Mouse (Mus musculus) ES-E14 (cell line): Measurements from ENCODE around the gene Zbtb7a. TPM values are rescaled to one million over a fixed set of nuclear protein-coding genes. Genes with fewer than 3 reads are reported as not detected.

Experiments used
- DNase-seq: peaks from one replicate; pipeline ENCODE4 v3.0.0-alpha.2; 2013; ENCODE audit warnings: low read depth, low spot score
- H3K27ac ChIP-seq: 2 replicates; pipeline ENCODE4 v1.5.1; 2012; ENCODE audit warnings: low read depth, mild to moderate bottlenecking, low read length, moderate library complexity, mixed read lengths; ENCODE audit not compliant: poor library complexity, insufficient read depth, severe bottlenecking
- H3K36me3 ChIP-seq: 2 replicates; pipeline ENCODE4 v1.6.1; 2012; ENCODE audit warnings: mild to moderate bottlenecking, low read length, moderate library complexity, mixed read lengths; ENCODE audit not compliant: control insufficient read depth, poor library complexity, insufficient read depth, severe bottlenecking
- H3K4me1 ChIP-seq, 2 experiments: fragments of 150-350 bp in 1 of 2; sonication (generic) in 1 of 2; 2 replicates each; pipeline ENCODE4 v1.6.1; 2012; ENCODE audit warnings: low read length in 2 of 2, mild to moderate bottlenecking in 1 of 2, mixed read lengths in 1 of 2; ENCODE audit not compliant: control insufficient read depth in 2 of 2, insufficient read depth in 2 of 2, poor library complexity in 1 of 2
- H3K4me3 ChIP-seq, 2 experiments: fragments of 150-350 bp in 1 of 2; sonication (generic) in 1 of 2; 2 replicates each; pipeline ENCODE4 v1.5.1; 2012; ENCODE audit warnings: low read length in 2 of 2, low read depth in 1 of 2, mild to moderate bottlenecking in 1 of 2, mixed read lengths in 1 of 2; ENCODE audit not compliant: insufficient read depth in 1 of 2, poor library complexity in 1 of 2, severe bottlenecking in 1 of 2
- H3K9ac ChIP-seq: 2 replicates; pipeline ENCODE4 v1.6.1; 2012; ENCODE audit warnings: low read depth, mild to moderate bottlenecking, low read length, mixed read lengths; ENCODE audit not compliant: poor library complexity, insufficient read depth, severe bottlenecking
- H3K9me3 ChIP-seq: fragments of 150-350 bp; sonication (generic); 2 replicates; pipeline ENCODE4 v1.6.1; 2012; ENCODE audit warnings: low read depth, mild to moderate bottlenecking, low read length; ENCODE audit not compliant: control insufficient read depth, insufficient read depth
- CHD2 ChIP-seq: IDR thresholded peaks from 2 replicates; pipeline ENCODE4 v1.6.1; 2014; ENCODE audit warnings: mild to moderate bottlenecking, low read depth, low read length, inconsistent platforms
- HCFC1 ChIP-seq: IDR thresholded peaks from 2 replicates; pipeline ENCODE4 v1.6.1; 2012; ENCODE audit warnings: low read length, inconsistent platforms, borderline replicate concordance; ENCODE audit not compliant: insufficient read depth
- MAFK ChIP-seq: IDR thresholded peaks from 2 replicates; pipeline ENCODE4 v1.6.1; 2014; ENCODE audit warnings: mild to moderate bottlenecking, low read depth, low read length, inconsistent platforms; ENCODE audit not compliant: insufficient read depth
- ZC3H11A ChIP-seq: IDR thresholded peaks from 2 replicates; pipeline ENCODE4 v1.6.1; 2012; ENCODE audit warnings: low read depth, mild to moderate bottlenecking, inconsistent platforms, low read length, borderline replicate concordance
- ZNF384 ChIP-seq: IDR thresholded peaks from 2 replicates; pipeline ENCODE4 v1.6.1; 2012; ENCODE audit warnings: low read depth, low read length, inconsistent platforms
- in situ Hi-C, 2 experiments: fragments of 600-800 bp; cut with MboI; formaldehyde crosslinking; loops; one replicate each; pipeline ENCODE4 v1.15.1; 2025; ENCODE audit warnings: low sequenced_read_pairs in 2 of 2, inconsistent platforms in 1 of 2; ENCODE audit not compliant: unreplicated experiment in 2 of 2
- total RNA-seq: library from RNA; depleted of rRNA; stranded (reverse); fragments of 300-350 nt; gene quantifications from 2 replicates; pipeline ENCODE4 v1.2.3, GENCODE M21; 2012

Gene Zbtb7a
- total RNA-seq, 1 experiment: 15.7 TPM

- TF ChIP-seq HCFC1 (no peak), ZNF384 (no peak), MAFK (no peak), CHD2 (no peak), ZC3H11A (no peak)
- H3K4me3 ChIP-seq: no peak overlapping the region; a peak in 1 of 4 replicates
- peaks cover 3 to 17% of the 10 kb centered on the region in 2 experiments; a peak in 1 of 4 replicates for H3K4me1 ChIP-seq
- H3K27ac ChIP-seq: no peak overlapping the region
- DNase-seq: no peak
- in situ Hi-C loops: no loop called here
- no peaks in the 10 kb centered on the region for H3K9me3 ChIP-seq
- no peak overlapping the region for H3K9ac ChIP-seq
- no peaks in the 10 kb centered on the region for H3K36me3 ChIP-seq
These were observed 42.4 kb upstream of the Zbtb7a start for GRCm38 (mm10) chr10:81092465-81093250.

- no peaks in the 10 kb centered on the region for H3K36me3 ChIP-seq
- TF ChIP-seq CHD2: 0 out of 2 replicates have a peak, but pooled peaks have one; percentile 23
- peak; percentile 98 for TF ChIP-seq MAFK
- TF ChIP-seq ZC3H11A: no peak
- DNase-seq: no peak
- H3K4me1 ChIP-seq: peaks cover 3 to 24% of the 10 kb centered on the region in 2 experiments; a peak in 2 of 4 replicates
- H3K27ac ChIP-seq: no peak overlapping the region
- H3K9ac ChIP-seq: no peak overlapping the region
- in situ Hi-C loops: no loop called here
- peak overlapping the region; percentile 21 to 28; a peak in 2 of 4 replicates for H3K4me3 ChIP-seq
- H3K9me3 ChIP-seq: no peaks in the 10 kb centered on the region
These were observed 39.9 kb upstream of the Zbtb7a start for GRCm38 (mm10) chr10:81094931-81095678.

- Histone ChIP-seq H3K4me1 (peaks cover 0 to 13% of the 10 kb centered on the region in 2 experiments; a peak in 2 of 4 replicates), H3K9me3 (no peaks in the 10 kb centered on the region), H3K36me3 (peaks cover 25% of the 10 kb centered on the region), H3K4me3 (peak within 1 kb of the TSS; percentile 76 to 91), H3K27ac (peak within 1 kb of the TSS; percentile 97), H3K9ac (peak within 1 kb of the TSS; percentile 99)
- in situ Hi-C loops: no loop called here
- TF ChIP-seq ZC3H11A (no peak), HCFC1 (0 out of 2 replicates have a peak, but pooled peaks have one; percentile 19), MAFK (peak; percentile 5; the same call in 1 of the 2 replicates), CHD2 (peak; percentile 92), ZNF384 (no peak)
- peak; percentile 92 for DNase-seq
These were observed 29.4 kb upstream of the Zbtb7a start, which contains the start of gene Map2k2 for GRCm38 (mm10) chr10:81105565-81106112. TSS of gene Map2k2 (plus strand) at chr10:81105915.

- H3K4me1 ChIP-seq: peaks cover 0 to 11% of the 10 kb centered on the region in 2 experiments; a peak in 2 of 4 replicates
- H3K9ac ChIP-seq: peak overlapping the region; percentile 99
- peak overlapping the region; percentile 76 to 91 for H3K4me3 ChIP-seq
- DNase-seq: peak; percentile 100
- H3K27ac ChIP-seq: peak overlapping the region; percentile 97
- no peak for TF ChIP-seq CHD2
- no peak for TF ChIP-seq ZNF384
- in situ Hi-C loops: no loop called here
- no peaks in the 10 kb centered on the region for H3K9me3 ChIP-seq
- peaks cover 31% of the 10 kb centered on the region for H3K36me3 ChIP-seq
These were observed 28.8 kb upstream of the Zbtb7a start for GRCm38 (mm10) chr10:81106113-81106721.
